Mouse (Mus musculus): Measurements from ENCODE around the gene Atf1.

The Atf1 gene

GRCm38 (mm10) chr15:100227663-100228534 lies at the start of gene Atf1:
Atf1 (plus strand) TSS chr15:100227819.
- DNase-seq, result peak; percentile 95

GRCm38 (mm10) chr15:100178487-100178886 lies 49.1 kb upstream of the Atf1 start:
- no peak for DNase-seq

- DNase-seq, result no peak
These were observed 47.9 kb upstream of the Atf1 start for GRCm38 (mm10) chr15:100179685-100180084.

- no peak for DNase-seq
These were observed 47.4 kb upstream of the Atf1 start for GRCm38 (mm10) chr15:100180221-100180620.

GRCm38 (mm10) chr15:100181841-100182240 lies 45.8 kb upstream of the Atf1 start:
- DNase-seq, result no peak

- no peak for DNase-seq
These were observed 44.9 kb upstream of the Atf1 start for GRCm38 (mm10) chr15:100182526-100183280.

GRCm38 (mm10) chr15:100183510-100183909 lies 44.1 kb upstream of the Atf1 start:
- no peak for DNase-seq

DNA sequence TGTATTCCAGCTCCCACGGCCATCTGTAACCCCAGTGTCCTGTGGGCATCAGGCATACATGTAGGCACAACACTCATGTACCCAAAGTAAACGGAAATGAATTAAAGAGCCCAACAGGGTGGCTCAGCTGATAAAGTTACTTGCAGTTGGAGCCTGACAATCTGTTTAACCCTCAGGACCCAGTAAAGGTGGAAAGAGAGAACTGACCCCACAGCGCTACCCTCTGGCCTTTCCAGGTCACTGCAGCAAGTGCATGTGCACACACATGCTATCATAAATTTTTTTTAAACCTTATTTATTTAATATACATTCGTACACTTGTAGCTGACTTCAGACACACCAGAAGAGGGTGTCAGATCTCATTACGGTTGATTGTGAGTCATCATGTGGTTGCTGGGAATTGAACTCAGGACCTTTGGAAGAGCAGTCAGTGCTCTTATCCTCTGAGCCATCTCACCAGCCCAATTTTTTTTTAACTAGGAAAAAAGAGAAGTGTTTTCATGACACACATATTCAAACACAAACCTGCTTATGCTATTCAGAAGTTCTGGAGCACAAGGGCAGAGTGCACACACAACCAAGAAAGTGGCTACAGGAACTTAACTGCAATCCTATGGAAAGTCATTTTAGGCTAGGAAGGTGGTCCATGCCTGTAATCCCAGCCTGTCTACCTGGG lies 42.7 kb upstream of the Atf1 start:
- no peak for DNase-seq

DNA sequence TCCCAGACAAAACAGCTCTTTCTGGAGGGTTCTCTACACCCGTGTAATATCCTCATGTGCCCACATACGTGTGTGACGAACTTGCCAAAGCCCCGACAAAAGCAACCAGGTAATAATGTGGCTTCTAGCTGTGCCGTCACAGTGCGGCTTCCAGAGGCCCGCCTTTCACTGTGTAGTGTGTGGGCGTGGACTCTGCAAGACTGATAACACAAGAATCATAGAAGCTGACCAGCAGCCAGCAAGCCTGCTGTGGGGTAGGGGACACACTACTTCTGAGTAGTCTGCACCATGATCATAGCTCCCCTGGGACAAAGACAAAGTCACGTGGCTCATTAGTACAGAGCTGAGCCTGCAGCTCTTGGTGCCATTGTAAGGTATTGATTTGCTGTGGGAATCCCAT lies 41.4 kb upstream of the Atf1 start:
- DNase-seq, result no peak

DNA sequence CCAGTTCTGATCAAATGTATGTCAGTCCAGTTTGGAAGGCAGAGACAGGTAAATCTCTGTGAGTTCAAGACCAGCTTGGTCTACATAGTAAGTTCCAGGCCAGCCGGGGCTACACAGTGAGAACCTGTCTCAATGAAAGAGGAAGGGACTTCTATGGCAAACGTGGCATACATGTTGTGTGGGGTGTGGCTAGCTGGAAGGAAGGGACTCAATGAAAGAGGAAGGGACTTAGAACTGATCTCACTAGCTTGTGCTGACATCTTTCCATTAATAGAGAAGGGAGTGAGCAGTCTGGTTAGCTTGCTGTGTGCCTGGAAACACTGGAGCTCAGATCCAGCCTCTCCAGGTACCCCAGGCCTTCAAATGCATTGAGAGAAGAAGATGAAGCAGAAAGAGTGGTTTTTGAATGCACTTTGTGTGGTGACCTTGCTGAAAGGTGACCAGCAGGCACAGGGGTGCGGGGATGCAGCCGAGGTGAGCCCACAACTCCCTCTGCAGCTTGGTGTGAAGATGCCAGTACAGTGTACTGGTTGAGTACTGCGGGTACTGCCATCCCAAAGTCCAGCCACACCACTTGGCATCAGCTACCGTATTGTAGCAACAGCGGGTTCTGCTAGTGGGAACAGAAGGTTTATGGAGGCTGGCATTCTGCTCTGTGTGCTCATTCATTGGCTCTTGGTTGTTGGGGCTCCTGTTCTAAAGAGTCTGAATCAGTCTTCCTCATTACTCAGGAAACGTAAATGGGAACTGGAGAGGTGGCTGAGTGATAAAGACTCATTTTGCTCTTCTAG lies 40.5 kb upstream of the Atf1 start:
- DNase-seq, result no peak

DNA sequence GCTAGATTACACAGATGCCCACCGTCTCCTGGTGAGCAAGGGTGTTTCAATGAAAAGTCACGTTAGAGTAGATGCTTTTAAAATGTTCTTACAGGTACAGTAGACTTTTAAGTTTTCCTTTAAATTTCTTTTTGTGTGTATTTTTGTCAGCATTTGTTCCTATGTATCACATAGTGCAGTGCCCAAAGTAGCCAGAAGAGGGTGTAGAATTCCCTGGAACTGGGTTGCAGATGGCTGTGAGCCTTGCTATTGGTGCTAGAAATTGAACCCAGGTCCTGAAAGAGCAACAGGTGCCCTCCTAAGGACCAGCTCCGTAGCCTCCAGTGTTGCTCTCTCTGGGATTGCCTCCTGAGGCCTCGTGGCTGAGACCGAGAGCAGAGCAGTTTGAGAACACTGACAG lies 39.1 kb upstream of the Atf1 start:
- DNase-seq, result no peak

DNA sequence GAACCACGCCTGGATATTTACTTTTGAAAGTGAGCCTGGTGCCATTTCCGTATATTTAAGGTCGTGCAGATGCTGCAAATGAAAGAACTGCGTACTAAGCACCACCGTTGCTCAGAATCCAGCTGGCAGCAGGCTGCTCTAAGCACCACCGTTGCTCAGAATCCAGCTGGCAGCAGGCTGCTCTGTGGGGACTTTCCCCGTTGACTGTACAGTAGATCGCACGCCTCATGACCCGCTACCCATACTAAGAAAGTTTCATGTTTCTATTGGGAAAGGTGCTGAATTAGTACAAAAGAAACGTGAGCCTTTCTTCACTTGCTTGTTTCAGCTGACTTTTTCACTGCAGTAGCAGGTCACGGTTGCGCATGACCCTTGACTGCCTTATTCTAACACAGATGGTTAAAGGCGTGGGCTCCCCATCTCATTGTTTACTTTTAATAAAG lies 38.6 kb upstream of the Atf1 start:
- DNase-seq, result no peak

DNA sequence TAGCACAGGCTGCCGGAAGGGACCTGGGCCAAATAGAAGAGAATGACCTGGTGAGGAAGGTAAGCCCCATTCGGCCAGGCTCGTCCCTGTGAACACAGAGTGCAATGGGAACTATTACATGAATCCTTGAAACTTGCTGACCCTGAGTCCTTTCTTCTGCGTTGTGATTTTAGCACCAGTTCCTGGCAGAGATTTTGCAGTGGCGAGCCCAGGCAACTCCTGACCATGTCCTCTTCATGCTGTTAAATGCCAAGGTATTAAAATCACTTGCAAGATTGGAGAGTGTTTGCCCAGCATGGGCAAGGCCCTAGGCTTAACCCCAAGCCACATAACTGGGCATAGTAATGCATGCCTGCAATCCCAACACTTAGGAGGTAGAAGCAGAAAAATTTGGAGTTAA lies 37.5 kb upstream of the Atf1 start:
- no peak for DNase-seq

DNA sequence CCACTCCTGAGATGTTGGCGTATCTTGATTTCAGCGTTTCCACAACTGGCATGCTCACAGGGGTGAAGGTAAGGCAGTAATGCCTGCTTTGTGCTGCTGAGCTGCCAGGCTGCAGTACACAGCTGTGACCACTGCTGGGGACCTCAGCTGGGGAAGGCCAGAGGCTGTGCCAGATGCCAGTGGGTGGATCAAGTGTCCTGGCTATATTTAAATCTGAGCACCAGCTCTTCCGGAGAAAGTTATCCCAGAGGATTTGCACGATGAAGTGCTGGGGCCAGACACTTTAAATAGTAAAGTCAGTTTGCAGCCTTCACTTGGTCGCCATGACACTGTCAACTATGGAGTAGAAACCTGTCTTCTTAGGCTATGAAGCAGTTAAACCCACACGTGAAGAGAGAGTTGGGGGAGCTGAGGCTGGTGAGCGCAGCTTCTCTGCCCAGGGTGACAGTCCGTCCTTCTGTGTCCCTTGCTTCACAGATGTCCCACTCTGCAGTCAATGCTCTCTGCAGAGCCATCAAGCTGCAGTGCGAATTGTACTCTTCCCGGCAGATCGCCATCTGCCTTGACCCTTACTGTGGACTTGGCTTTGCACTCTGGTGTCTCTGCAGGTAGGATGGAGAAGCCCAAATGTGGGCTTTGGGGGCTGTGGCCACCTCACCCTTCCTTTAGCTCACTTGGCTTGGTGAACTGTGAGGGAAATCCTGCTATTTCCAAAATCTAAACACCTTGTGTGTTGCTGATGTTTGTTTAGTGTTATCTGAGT lies 28.5 kb upstream of the Atf1 start:
- DNase-seq, result no peak

- peak; percentile 20 for DNase-seq
These were observed 27.8 kb upstream of the Atf1 start for GRCm38 (mm10) chr15:100199790-100200189.

GRCm38 (mm10) chr15:100201806-100202205 lies 25.8 kb upstream of the Atf1 start:
- DNase-seq, result no peak

DNA sequence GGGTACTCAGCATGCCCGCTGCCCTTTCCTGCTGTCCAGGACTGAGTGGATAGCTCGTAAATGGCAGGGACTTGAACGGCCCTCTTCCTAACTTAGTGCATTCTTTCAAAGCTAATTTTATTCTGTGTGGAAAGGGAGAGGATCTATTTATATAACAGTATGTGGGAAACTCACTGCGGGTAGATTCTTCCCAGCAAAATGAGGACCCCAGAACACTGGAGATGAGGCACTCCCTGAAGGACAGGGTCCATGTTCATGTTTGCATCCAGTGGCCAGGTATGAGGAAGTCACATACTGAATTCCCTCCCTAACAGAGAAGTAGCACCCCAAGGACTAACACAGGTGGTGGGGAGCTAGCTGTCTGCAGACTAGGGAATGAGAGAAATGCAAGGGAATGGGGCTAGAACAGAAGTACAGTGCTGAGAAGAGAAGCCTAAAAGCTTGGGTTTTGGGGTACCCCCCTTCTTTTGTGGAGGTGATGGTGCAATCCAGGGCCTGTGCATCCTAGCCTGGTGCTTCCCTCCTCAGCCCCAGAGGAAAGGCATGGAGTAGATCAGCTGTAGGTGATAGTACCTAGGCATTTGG lies 25.1 kb upstream of the Atf1 start:
- no peak for DNase-seq

DNA sequence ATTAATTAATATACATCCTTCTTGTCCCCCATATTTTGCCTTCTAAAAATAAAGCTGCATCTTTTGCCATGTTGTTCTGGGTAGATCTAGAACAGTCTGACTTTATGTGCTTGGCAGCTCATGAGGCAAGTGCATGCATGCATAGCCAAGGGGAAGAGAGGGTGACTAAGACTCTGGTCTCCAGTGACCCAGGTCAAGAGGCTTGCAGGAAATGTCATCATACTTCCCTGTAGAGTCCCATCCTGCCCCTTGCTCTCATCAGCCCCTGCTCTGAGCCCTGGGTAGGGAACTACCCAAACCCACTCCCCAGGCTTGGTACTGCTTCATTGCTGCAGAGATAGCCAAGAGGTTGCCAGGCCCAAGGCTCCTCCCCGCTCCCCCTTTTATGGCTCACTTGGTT lies 23.0 kb upstream of the Atf1 start:
- no peak for DNase-seq

DNA sequence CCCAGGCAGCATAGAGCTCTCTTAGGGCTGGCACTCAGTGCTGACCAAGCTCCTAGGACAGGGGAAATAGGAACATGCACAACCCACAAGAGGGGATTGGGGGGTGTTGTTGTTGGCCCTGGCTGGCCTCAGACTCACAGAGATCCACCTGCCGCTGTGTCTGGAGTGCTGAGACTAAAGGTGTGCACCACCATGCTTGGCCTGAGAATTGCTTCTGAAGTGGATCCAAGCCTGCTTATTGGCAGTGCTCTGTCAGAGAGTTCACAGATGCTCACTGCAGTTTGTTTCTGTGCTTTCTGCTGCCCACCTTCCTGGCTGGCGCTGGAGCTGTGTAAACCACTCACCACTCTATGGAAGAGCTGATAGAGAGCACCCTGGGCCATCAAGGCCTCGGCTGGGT lies 17.6 kb upstream of the Atf1 start:
- no peak for DNase-seq

DNA sequence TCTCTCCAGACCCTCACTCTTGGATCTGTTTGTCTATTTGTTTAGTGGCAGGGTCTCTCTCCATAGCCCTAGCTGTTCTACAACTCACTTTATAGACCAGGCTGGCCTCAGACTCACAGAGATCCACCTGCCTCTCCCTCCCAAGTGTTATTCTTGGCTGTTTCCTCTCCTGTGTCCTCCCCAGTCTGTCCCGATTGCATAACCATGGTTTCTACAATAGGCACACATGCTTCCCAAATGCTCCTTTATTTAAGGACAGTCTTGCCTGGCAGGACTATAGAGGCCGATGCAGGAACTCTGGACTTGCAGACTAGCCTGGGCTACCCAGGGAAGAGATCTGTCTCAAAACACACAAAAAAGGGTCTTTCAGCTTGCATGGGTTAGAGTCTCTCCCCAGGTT lies 14.3 kb upstream of the Atf1 start:
- DNase-seq, result no peak

- no peak for DNase-seq
These were observed 12.5 kb upstream of the Atf1 start for GRCm38 (mm10) chr15:100215092-100215491.

- no peak for DNase-seq
These were observed 11.4 kb upstream of the Atf1 start for GRCm38 (mm10) chr15:100216173-100216572.
